Mouse (Mus musculus) MEL (cell line): ENCODE data around the gene Rac2.

Experiments used
- BHLHE40 ChIP-seq: IDR thresholded peaks from 2 replicates; pipeline ENCODE4 v1.6.1; 2012; ENCODE audit warnings: low read depth, mild to moderate bottlenecking, inconsistent platforms, low read length, improper control_type of control experiment, borderline replicate concordance
- CTCF ChIP-seq, 3 experiments: IDR thresholded peaks in 2 of 3; conservative IDR thresholded peaks in 1 of 3; 2 replicates each; pipeline ENCODE4 v1.5.1; 2011 to 2012; ENCODE audit warnings: low read length in 3 of 3, low read depth in 2 of 3, mild to moderate bottlenecking in 2 of 3, improper control_type of control experiment in 1 of 3, inconsistent platforms in 1 of 3, mixed read lengths in 1 of 3, moderate library complexity in 1 of 3; ENCODE audit not compliant: control insufficient read depth in 1 of 3, insufficient read depth in 1 of 3, poor library complexity in 1 of 3, severe bottlenecking in 1 of 3
- HCFC1 ChIP-seq: IDR thresholded peaks from 2 replicates; pipeline ENCODE4 v1.6.1; 2012; ENCODE audit warnings: low read depth, mild to moderate bottlenecking, inconsistent platforms, low read length, improper control_type of control experiment, moderate library complexity
- KAT2A ChIP-seq: conservative IDR thresholded peaks from 2 replicates; pipeline ENCODE4 v1.6.1; 2012; ENCODE audit warnings: low read depth, low read length, improper control_type of control experiment, inconsistent platforms
- POLR2A ChIP-seq, 2 experiments: IDR thresholded peaks; 2 replicates each; pipeline ENCODE4 v1.6.1; 2011 to 2012; ENCODE audit warnings: low read length in 2 of 2, mild to moderate bottlenecking in 2 of 2, control low read depth in 1 of 2, improper control_type of control experiment in 1 of 2, low read depth in 1 of 2, moderate library complexity in 1 of 2; ENCODE audit not compliant: control insufficient read depth in 1 of 2, insufficient read depth in 1 of 2, poor library complexity in 1 of 2
- POLR2AphosphoS2 ChIP-seq: IDR thresholded peaks from 2 replicates; pipeline ENCODE4 v1.6.1; 2011; ENCODE audit warnings: low read length, improper control_type of control experiment
- RCOR1 ChIP-seq: IDR thresholded peaks from 2 replicates; pipeline ENCODE4 v1.6.1; 2012; ENCODE audit warnings: low read depth, mild to moderate bottlenecking, inconsistent platforms, low read length, improper control_type of control experiment
- TBP ChIP-seq: IDR thresholded peaks from 2 replicates; pipeline ENCODE4 v1.8.0; 2011; ENCODE audit warnings: low read depth, low read length, improper control_type of control experiment

DNA sequence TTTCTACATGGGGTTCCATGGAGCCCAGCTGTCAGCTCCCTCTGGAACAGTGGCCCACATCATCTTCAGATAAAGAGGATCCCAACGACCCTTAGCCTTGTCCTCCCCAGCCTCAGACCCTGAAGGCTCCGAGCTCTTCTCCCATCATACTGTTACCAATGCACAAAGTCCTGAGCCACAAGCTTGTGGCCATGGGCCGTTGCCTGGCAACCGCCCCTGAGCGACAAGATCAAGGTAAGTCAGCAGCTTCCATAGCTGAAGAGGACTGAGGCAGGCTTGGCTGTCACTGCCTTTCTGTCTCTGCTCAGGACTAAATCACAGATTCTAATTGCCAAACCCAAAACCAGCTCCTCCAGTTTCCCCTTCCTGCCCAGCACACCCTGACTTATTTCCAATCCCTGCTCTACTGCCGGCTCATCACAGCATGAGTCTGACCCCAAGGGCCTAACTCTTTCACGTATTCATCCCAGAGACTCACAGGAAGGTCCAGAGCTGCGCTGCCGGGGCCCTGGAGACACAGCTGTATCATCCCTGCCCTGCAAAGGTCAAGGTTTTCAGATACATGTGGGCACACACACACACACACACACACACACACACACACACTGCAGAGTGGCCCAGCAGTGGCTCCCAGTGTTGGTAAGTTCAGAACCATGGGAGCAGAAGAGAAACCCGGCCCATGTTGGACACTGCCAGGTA, 36.7 kb downstream of the Rac2 start:
- TF ChIP-seq KAT2A: no peak
- no peak for TF ChIP-seq HCFC1
- TF ChIP-seq CTCF (IDR thresholded peaks at IDR 0.05 in 2 of 3, conservative IDR thresholded peaks at IDR 0.05 in 1 of 3; ENCODE audit: control insufficient read depth in 1 of 3, insufficient read depth in 1 of 3, low read depth in 2 of 3, low read length in 3 of 3, poor library complexity in 1 of 3, severe bottlenecking in 1 of 3): no peak
- no peak for TF ChIP-seq RCOR1
- TF ChIP-seq POLR2AphosphoS2: no peak
- no peak for TF ChIP-seq POLR2A (IDR thresholded peaks at IDR 0.05; ENCODE audit: control insufficient read depth in 1 of 2, insufficient read depth in 1 of 2, low read depth in 1 of 2, low read length in 2 of 2, poor library complexity in 1 of 2)
- TF ChIP-seq TBP: no peak
- TF ChIP-seq BHLHE40: no peak
